Mouse (Mus musculus) G1E (cell line): Measurements from ENCODE around the gene Ubap2l. TPM values are rescaled to one million over a fixed set of nuclear protein-coding genes. Genes with fewer than 3 reads are reported as not detected.

Source experiments
- ATAC-seq: 2 replicates; pipeline ENCODE4 v1.8.0; 2016; ENCODE audit warnings: mild to moderate bottlenecking; ENCODE audit not compliant: insufficient number of reproducible peaks, poor library complexity, low FRiP score, severe bottlenecking; ENCODE audit errors: extremely low read depth
- DNase-seq: peaks from one replicate; pipeline ENCODE4 v3.0.0; 2012; ENCODE audit warnings: low spot score
- H3K27me3 ChIP-seq: 2 replicates; pipeline ENCODE4 v1.6.1; 2012; ENCODE audit warnings: mild to moderate bottlenecking, low read length, inconsistent platforms; ENCODE audit not compliant: insufficient read depth
- H3K36me3 ChIP-seq: replicated peaks from 2 replicates; pipeline ENCODE3; 2012; ENCODE audit warnings: mild to moderate bottlenecking, inconsistent platforms
- H3K4me1 ChIP-seq: 2 replicates; pipeline ENCODE4 v1.6.1; 2012; ENCODE audit warnings: low read depth, low read length, inconsistent platforms, mixed read lengths; ENCODE audit not compliant: insufficient read depth
- H3K4me3 ChIP-seq: 2 replicates; pipeline ENCODE4 v1.5.1; 2012; ENCODE audit warnings: low read depth, mild to moderate bottlenecking, inconsistent platforms, low read length, moderate library complexity, mixed read lengths
- H3K9me3 ChIP-seq: replicated peaks from 2 replicates; pipeline ENCODE4 v1.6.1; 2012; ENCODE audit warnings: inconsistent platforms
- CTCF ChIP-seq: IDR thresholded peaks from 2 replicates; pipeline ENCODE4 v1.5.1; 2012; ENCODE audit warnings: low read depth, low read length, inconsistent platforms, mixed read lengths
- GATA1 ChIP-seq: IDR thresholded peaks from 2 replicates; pipeline ENCODE4 v1.6.1; 2012; ENCODE audit warnings: borderline replicate concordance, low read length, inconsistent platforms, mixed read lengths
- GATA2 ChIP-seq: IDR thresholded peaks from 2 replicates; pipeline ENCODE4 v1.6.1; 2012; ENCODE audit warnings: low read depth, low read length, inconsistent platforms, borderline replicate concordance
- POLR2AphosphoS5 ChIP-seq: IDR thresholded peaks from 2 replicates; pipeline ENCODE4 v1.6.1; 2012; ENCODE audit warnings: low read depth, low read length, inconsistent platforms; ENCODE audit not compliant: insufficient replicate concordance
- TAL1 ChIP-seq: conservative IDR thresholded peaks from 2 replicates; pipeline ENCODE4 v1.6.1; 2012; ENCODE audit warnings: low read depth, low read length, inconsistent platforms, mixed read lengths
- polyA plus RNA-seq: library from polyadenylated mRNA; stranded (reverse); fragments of >175 nt; gene quantifications from 2 replicates; pipeline ENCODE4 v1.2.3, GENCODE M21; 2012
- total RNA-seq, 2 experiments: library from RNA; stranded (forward) in 1 of 2; stranded (reverse) in 1 of 2; fragments of 200-1000 nt in 1 of 2; fragments of >200 nt in 1 of 2; fragmentation: Nextera tagmentation in 1 of 2; gene quantifications; 2 replicates each; pipeline ENCODE4 v1.2.3; 2014 to 2017

The Ubap2l gene
- total and polyA plus RNA-seq, 3 experiments: 145 to 353 (median 193) TPM

DNA sequence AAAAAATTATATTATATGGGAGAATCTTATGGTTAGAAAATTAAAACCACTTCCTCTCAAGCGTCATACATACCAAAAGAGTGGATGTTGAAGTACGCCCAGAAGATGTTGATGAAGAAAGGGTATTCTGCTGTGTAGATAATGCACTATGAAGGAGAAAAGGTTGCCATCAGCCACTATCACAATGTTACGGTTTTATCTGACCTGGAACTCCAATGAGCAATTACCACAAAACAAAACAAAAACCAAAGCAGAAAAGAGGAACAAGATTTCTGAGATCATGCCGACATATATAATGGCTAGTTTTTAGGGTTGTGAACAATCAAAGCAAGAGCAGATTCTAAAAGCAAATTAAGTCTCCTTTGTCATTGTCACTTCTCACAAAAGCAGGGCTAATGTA lies 35.8 kb downstream of the Ubap2l start:
- Histone ChIP-seq H3K36me3 (peaks cover 97% of the 10 kb centered on the region), H3K4me1 (peaks cover 5% of the 10 kb centered on the region), H3K4me3 (no peak overlapping the region), H3K27me3 (no peaks in the 10 kb centered on the region), H3K9me3 (no peaks in the 10 kb centered on the region)
- no peak for ATAC-seq
- DNase-seq: no peak
- TF ChIP-seq TAL1: no peak
- TF ChIP-seq CTCF: no peak
- TF ChIP-seq GATA2: no peak
- TF ChIP-seq POLR2AphosphoS5: no peak
- no peak for TF ChIP-seq GATA1

DNA sequence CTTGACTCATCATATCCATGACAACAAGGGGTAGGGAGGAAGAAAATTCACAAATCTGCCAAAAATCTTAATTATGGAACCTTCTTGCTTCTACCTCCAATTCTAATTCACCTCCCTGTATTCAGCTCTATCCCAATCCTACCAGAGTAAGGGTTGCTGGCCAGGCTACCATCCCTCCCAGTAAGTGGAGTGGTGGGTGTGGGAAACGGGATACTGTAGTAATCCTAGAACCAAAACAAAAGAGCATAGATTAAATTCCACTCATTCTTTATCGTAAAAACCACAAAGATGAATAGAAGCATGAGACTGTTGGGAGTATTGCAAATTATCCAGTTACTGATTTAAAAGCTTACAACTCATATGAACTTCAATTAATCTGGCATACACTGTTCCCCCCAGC lies 42.1 kb downstream of the Ubap2l start:
- Histone ChIP-seq H3K4me3 (no peak overlapping the region), H3K27me3 (no peaks in the 10 kb centered on the region), H3K9me3 (no peaks in the 10 kb centered on the region), H3K36me3 (peaks cover 96% of the 10 kb centered on the region), H3K4me1 (no peaks in the 10 kb centered on the region; the same call in 1 of the 2 replicates)
- no peak for TF ChIP-seq GATA1
- TF ChIP-seq TAL1: no peak
- no peak for TF ChIP-seq POLR2AphosphoS5
- TF ChIP-seq CTCF: no peak
- TF ChIP-seq GATA2: no peak
- DNase-seq: no peak
- ATAC-seq: no peak

DNA sequence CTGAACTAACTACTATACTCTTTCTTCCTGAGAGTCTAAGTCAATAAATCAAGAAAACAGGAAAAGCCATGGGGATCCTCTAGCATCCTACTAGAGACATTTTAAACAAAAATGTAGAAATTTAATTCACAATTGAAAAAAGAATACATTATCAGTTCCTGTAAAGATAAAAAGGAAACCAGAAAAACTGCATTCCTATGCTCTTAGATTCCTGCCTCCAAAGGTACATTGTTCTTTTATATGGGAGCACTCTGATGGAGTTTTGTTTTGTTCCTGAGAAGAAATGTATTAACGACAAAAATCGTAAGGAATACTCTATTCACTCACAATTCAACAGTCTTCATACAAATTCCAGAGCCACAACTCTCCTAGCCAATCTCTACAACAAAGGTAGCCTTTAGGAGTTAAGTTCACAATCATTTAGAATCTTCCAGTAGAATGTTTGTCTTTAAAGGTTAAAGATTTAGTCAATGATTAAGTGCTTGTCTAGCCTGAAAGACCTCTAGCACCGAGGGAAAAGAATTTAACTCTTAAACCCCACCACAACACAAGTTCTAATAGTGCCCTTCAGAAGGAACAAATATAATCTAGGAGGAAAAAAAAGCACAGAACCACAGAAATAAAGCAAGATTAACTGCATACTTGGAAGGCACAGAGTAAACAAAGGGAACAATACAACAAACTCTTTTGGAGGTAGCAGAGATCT lies 48.2 kb downstream of the Ubap2l start:
- Histone ChIP-seq H3K36me3 (peaks cover 86% of the 10 kb centered on the region), H3K4me3 (no peak overlapping the region), H3K9me3 (no peaks in the 10 kb centered on the region), H3K4me1 (peaks cover 6% of the 10 kb centered on the region), H3K27me3 (no peaks in the 10 kb centered on the region)
- no peak for ATAC-seq
- no peak for TF ChIP-seq GATA1
- no peak for TF ChIP-seq GATA2
- TF ChIP-seq POLR2AphosphoS5: no peak
- TF ChIP-seq CTCF: no peak
- no peak for TF ChIP-seq TAL1
- no peak for DNase-seq

DNA sequence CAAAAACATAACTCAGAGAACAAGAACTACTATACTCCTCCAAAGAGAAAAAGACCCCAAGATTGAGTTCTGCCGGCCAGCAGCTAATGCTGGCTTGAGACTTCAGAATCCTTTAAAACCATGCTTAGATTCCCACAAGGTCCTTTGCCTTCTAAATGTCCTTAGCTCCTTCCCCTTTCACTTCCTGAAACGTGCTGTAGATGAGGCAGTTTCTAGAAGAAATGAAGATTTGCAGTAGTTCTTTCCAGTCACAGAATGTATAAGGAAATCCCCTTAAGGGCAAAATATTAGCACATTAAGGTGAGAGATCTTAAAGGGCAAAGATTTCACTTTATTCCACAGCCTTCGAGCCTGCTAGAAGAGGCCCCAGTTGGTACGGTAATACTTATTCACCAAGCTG lies 52.6 kb downstream of the Ubap2l start:
- Histone ChIP-seq H3K27me3 (no peaks in the 10 kb centered on the region), H3K36me3 (peaks cover 70% of the 10 kb centered on the region), H3K4me3 (no peak overlapping the region), H3K4me1 (peaks cover 20% of the 10 kb centered on the region), H3K9me3 (no peaks in the 10 kb centered on the region)
- TF ChIP-seq TAL1 (no peak), POLR2AphosphoS5 (no peak), GATA1 (no peak), GATA2 (no peak), CTCF (no peak)
- DNase-seq (no peak), ATAC-seq (no peak)

DNA sequence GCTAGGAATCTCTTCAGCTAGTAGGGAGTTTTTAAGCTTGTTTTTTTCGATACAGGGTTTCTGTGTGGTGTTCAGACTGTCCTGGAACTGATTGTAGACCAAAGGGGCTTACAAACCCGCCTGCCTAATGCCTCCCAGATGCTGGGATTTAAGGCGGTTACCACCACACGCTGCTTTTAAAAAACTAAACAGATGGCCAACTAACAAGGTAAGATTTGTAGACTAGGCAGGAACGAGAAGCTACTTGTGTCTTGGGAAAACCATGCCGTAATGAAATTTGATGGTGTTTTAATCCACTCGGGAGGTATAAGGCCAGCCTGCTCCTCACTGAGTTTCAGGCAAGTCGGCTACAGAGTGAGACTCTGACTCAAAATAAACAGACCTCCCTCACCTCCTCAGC lies 53.3 kb downstream of the Ubap2l start:
- ATAC-seq (no peak), DNase-seq (no peak)
- H3K4me1 ChIP-seq: peaks cover 20% of the 10 kb centered on the region

DNA sequence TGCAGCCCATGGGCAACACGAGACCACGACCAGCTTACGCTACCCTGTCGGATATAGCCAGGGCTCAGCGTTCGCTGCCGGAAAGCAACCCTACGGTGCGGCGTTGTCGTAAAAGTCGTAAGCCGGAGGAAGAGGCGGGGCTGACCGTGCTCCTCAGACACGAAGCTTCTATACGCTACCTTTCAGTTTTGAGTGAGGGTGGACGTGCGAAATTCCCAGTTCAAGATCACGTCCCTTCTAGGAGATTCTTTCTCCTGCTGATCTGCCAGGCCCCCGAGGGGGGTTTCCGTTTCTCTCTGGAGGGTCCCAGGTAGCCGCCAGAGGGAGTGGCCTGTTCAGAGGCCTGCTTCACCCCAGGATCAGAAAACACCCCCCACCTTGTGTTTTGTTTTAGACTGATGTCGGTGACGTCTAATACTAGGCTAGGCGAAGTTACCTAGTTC lies 53.8 kb downstream of the Ubap2l start, which contains the start of gene Hax1:
Hax1 (minus strand) TSS at position 169 of the 443 bp plus-strand sequence.
- DNase-seq (peak; percentile 56), ATAC-seq (peak; percentile 70)
- TF ChIP-seq POLR2AphosphoS5: no peak
- no peak for TF ChIP-seq GATA1
- TF ChIP-seq CTCF: no peak
- TF ChIP-seq TAL1: no peak
- peaks cover 71% of the 10 kb centered on the region for H3K36me3 ChIP-seq
- H3K4me1 ChIP-seq: peaks cover 20% of the 10 kb centered on the region
- H3K9me3 ChIP-seq: no peaks in the 10 kb centered on the region
- no peaks in the 10 kb centered on the region for H3K27me3 ChIP-seq
- H3K4me3 ChIP-seq: peak within 1 kb of the TSS; percentile 74

More for the DNA sequence above, 53.3 kb downstream of the Ubap2l start:
- Histone ChIP-seq H3K4me3 (peak overlapping the region; percentile 74), H3K36me3 (peaks cover 68% of the 10 kb centered on the region), H3K9me3 (no peaks in the 10 kb centered on the region), H3K27me3 (no peaks in the 10 kb centered on the region)
- no peak for TF ChIP-seq CTCF
- no peak for TF ChIP-seq POLR2AphosphoS5
- no peak for TF ChIP-seq GATA2
- no peak for TF ChIP-seq GATA1
- no peak for TF ChIP-seq TAL1
